Mouse (Mus musculus) gastrocnemius, adult 18-20 months (tissue): Measurements from ENCODE around the gene Rnpep. TPM values are rescaled to one million over a fixed set of nuclear protein-coding genes. Genes with fewer than 3 reads are reported as not detected.

ENCODE experiments used
- total RNA-seq, 2 experiments: library from RNA; stranded (reverse); gene quantifications; 2 replicates each; pipeline ENCODE4 v1.2.3; 2021

The Rnpep gene
- total RNA-seq, 2 experiments from 2014 or later, result 11.6 to 12.1 TPM

Other genes with a start within 250 kb of the Rnpep start
- under 1 TPM; 0.11 to 0.57 TPM for gene Lgr6, start 178.8 kb downstream of the Rnpep start, total RNA-seq
- under 1 TPM; 0.07 to 0.14 TPM for gene Ptpn7, start 151.4 kb downstream of the Rnpep start, total RNA-seq
- gene Arl8a, start 137.3 kb downstream of the Rnpep start, total RNA-seq, result 10 to 100 TPM; 17.4 to 22.5 TPM
- gene Gpr37l1, start 116.4 kb downstream of the Rnpep start, total RNA-seq, result under 1 TPM; 0.46 to 0.55 TPM
- under 1 TPM; 0.59 to 0.62 TPM for gene Elf3, start 25.5 kb downstream of the Rnpep start, total RNA-seq
- 100 to 1,000 TPM; 279 to 302 TPM for gene Timm17a, start 29.7 kb upstream of the Rnpep start, total RNA-seq
- gene Lmod1, start 40.7 kb upstream of the Rnpep start, total RNA-seq, result 10 to 100 TPM in 1 of 2 experiments, 1 to 10 TPM in 1; 6.0 to 10.8 TPM
- 100 to 1,000 TPM; 161 to 171 TPM for gene Shisa4, start 91.2 kb upstream of the Rnpep start, total RNA-seq
- gene Ipo9, start 146.4 kb upstream of the Rnpep start, total RNA-seq, result 10 to 100 TPM; 20.5 to 26.2 TPM